Mouse (Mus musculus): ENCODE data around the gene Anxa2. TPM values are rescaled to one million over a fixed set of nuclear protein-coding genes. Genes with fewer than 3 reads are reported as not detected.

Anxa2 gene
- polyA plus RNA-seq, 1 experiment from 2014 or later = 82.2 TPM

- Histone ChIP-seq H3K36me3 (ENCODE audit: control insufficient read depth, insufficient read depth) (no peaks in the 10 kb centered on the region), H3K4me2 (ENCODE audit: low read length) (no peak overlapping the region), H3K9ac (replicated peaks; ENCODE audit: low read depth, low read length) (no peak overlapping the region), H3K9me3 (ENCODE audit: control insufficient read depth, low read length) (no peaks in the 10 kb centered on the region), H3K27me3 (replicated peaks; ENCODE audit: control insufficient read depth, insufficient read depth, low read length) (peaks cover 14% of the 10 kb centered on the region), H3K27ac (ENCODE audit: low read length) (no peak overlapping the region), H3K4me1 (replicated peaks; ENCODE audit: control insufficient read depth, insufficient read depth, low read length) (peaks cover 23% of the 10 kb centered on the region), H3K4me3 (replicated peaks; ENCODE audit: low read length) (no peak overlapping the region)
- no peak for ATAC-seq
- WGBS = 47% methylated on average over 14 of the region's 14 CpGs
Observed at GRCm38 (mm10) chr9:69457747-69458625, 4.6 kb downstream of the Anxa2 start.

DNA sequence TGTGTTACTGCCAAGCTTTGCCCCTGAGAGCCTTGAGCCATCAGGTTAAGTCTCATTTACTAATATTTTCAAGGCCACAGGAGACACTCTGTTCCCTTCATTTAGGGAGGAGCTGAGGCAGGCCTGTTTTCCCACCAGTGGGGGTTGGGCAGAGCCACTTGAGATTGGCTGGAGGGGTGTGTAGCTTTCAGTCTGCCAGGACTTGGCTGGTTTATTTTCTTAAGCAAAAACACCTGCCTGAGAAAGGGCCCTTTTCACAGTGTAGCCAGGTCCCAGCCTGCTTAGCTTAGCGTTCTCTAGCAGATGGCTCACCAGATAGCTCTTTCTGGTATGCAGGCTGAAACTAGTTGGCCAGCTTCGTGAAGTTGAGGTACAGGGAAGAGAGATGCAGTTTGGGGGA, 5.6 kb downstream of the Anxa2 start:
- Histone ChIP-seq H3K4me1 (replicated peaks; ENCODE audit: control insufficient read depth, insufficient read depth, low read length) (peaks cover 13% of the 10 kb centered on the region), H3K9ac (replicated peaks; ENCODE audit: low read depth, low read length) (no peak overlapping the region), H3K9me3 (ENCODE audit: control insufficient read depth, low read length) (no peaks in the 10 kb centered on the region), H3K27me3 (replicated peaks; ENCODE audit: control insufficient read depth, insufficient read depth, low read length) (peaks cover 14% of the 10 kb centered on the region), H3K27ac (ENCODE audit: low read length) (no peak overlapping the region), H3K4me3 (replicated peaks; ENCODE audit: low read length) (no peak overlapping the region), H3K36me3 (ENCODE audit: control insufficient read depth, insufficient read depth) (no peaks in the 10 kb centered on the region), H3K4me2 (ENCODE audit: low read length) (no peak overlapping the region)
- no peak for ATAC-seq
- WGBS = 59% methylated on average over 2 of the region's 2 CpGs

- ATAC-seq = no peak
- 87% methylated on average over 7 of the region's 7 CpGs for WGBS
- no peaks in the 10 kb centered on the region for H3K9me3 ChIP-seq (ENCODE audit: control insufficient read depth, low read length)
- H3K27ac ChIP-seq (ENCODE audit: low read length) = no peak overlapping the region
- peaks cover 8% of the 10 kb centered on the region; the same call in 1 of the 2 replicates for H3K4me1 ChIP-seq (replicated peaks; ENCODE audit: control insufficient read depth, insufficient read depth, low read length)
- no peak overlapping the region for H3K4me3 ChIP-seq (replicated peaks; ENCODE audit: low read length)
- H3K4me2 ChIP-seq (ENCODE audit: low read length) = no peak overlapping the region
- H3K36me3 ChIP-seq (ENCODE audit: control insufficient read depth, insufficient read depth) = no peaks in the 10 kb centered on the region
- H3K27me3 ChIP-seq (replicated peaks; ENCODE audit: control insufficient read depth, insufficient read depth, low read length) = peaks cover 8% of the 10 kb centered on the region
- no peak overlapping the region for H3K9ac ChIP-seq (replicated peaks; ENCODE audit: low read depth, low read length)
Observed at GRCm38 (mm10) chr9:69459876-69460275, 6.5 kb downstream of the Anxa2 start.

DNA sequence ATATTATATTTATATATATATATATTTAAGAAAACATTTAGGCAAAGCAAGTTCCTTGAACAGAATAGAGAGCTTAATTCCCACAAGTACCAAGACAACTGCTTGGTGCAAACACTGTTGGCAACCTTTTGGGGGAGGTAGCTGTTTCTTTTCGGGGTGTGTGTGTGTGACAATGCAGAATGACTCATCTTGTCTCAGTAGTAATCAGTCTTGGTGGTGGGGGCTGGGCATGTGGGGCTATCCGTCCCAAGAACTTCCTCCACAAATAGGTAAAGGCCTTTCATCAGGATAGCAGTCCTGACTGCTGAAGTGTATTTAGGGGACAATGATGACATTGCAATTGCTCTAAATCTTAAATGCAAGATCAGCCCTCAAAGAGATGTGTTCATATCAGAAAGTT, 9.6 kb downstream of the Anxa2 start:
- ATAC-seq = no peak
- H3K36me3 ChIP-seq (ENCODE audit: control insufficient read depth, insufficient read depth) = no peaks in the 10 kb centered on the region
- H3K27me3 ChIP-seq (replicated peaks; ENCODE audit: control insufficient read depth, insufficient read depth, low read length) = no peaks in the 10 kb centered on the region
- H3K4me2 ChIP-seq (ENCODE audit: low read length) = no peak overlapping the region
- no peak overlapping the region for H3K27ac ChIP-seq (ENCODE audit: low read length)
- WGBS = 83% methylated on average over 2 of the region's 2 CpGs
- H3K4me1 ChIP-seq (replicated peaks; ENCODE audit: control insufficient read depth, insufficient read depth, low read length) = 0 out of 2 replicates have a peak, but pooled peaks cover 5% of the 10 kb centered on the region
- H3K4me3 ChIP-seq (replicated peaks; ENCODE audit: low read length) = no peak overlapping the region
- H3K9ac ChIP-seq (replicated peaks; ENCODE audit: low read depth, low read length) = no peak overlapping the region
- no peaks in the 10 kb centered on the region for H3K9me3 ChIP-seq (ENCODE audit: control insufficient read depth, low read length)

DNA sequence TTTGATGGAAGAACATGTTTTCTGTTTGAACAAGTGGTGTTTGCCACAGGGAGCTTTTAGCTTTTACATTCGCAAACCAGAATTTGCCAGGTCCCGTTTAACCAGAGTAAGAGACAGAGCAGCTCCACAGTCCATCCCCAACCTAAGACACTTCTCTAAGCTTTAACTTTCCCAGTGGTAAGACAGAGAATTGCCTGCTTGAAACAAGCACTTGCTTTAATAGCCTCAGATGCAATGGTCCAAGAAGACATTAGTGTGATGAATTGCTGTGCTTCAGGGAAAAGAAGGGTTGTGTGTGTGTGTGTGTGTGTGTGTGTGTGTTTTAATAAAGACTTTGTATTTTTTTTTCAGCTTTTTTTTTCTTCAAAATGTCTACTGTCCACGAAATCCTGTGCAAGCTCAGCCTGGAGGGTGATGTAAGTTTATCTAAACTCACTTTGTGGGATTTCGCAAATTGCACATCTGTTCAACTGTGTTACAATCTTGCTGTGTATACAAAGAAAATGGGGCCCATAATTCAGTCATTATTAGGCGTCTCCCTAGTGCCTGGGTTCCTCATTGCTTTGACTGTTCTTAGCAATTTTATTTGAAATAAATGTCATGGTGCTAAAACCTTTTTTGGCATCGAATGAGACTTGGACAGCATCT, 10.8 kb downstream of the Anxa2 start:
- Histone ChIP-seq H3K27ac (ENCODE audit: low read length) (no peak overlapping the region), H3K9me3 (ENCODE audit: control insufficient read depth, low read length) (no peaks in the 10 kb centered on the region), H3K9ac (replicated peaks; ENCODE audit: low read depth, low read length) (no peak overlapping the region), H3K4me3 (replicated peaks; ENCODE audit: low read length) (no peak overlapping the region), H3K4me2 (ENCODE audit: low read length) (no peak overlapping the region), H3K27me3 (replicated peaks; ENCODE audit: control insufficient read depth, insufficient read depth, low read length) (no peaks in the 10 kb centered on the region), H3K36me3 (ENCODE audit: control insufficient read depth, insufficient read depth) (no peaks in the 10 kb centered on the region), H3K4me1 (replicated peaks; ENCODE audit: control insufficient read depth, insufficient read depth, low read length) (peaks cover 5% of the 10 kb centered on the region)
- 89% methylated on average over 6 of the region's 6 CpGs for WGBS
- no peak for ATAC-seq

GRCm38 (mm10) chr9:69466098-69466497, 12.7 kb downstream of the Anxa2 start:
- Histone ChIP-seq H3K27ac (ENCODE audit: low read length) (no peak overlapping the region), H3K4me3 (replicated peaks; ENCODE audit: low read length) (no peak overlapping the region), H3K27me3 (replicated peaks; ENCODE audit: control insufficient read depth, insufficient read depth, low read length) (no peaks in the 10 kb centered on the region), H3K4me1 (replicated peaks; ENCODE audit: control insufficient read depth, insufficient read depth, low read length) (peaks cover 15% of the 10 kb centered on the region), H3K9ac (replicated peaks; ENCODE audit: low read depth, low read length) (no peak overlapping the region), H3K36me3 (ENCODE audit: control insufficient read depth, insufficient read depth) (no peaks in the 10 kb centered on the region), H3K4me2 (ENCODE audit: low read length) (no peak overlapping the region), H3K9me3 (ENCODE audit: control insufficient read depth, low read length) (no peaks in the 10 kb centered on the region)
- WGBS = 79% methylated on average over 4 of the region's 4 CpGs
- no peak for ATAC-seq

GRCm38 (mm10) chr9:69467310-69467939, 14.0 kb downstream of the Anxa2 start:
- no peaks in the 10 kb centered on the region for H3K27me3 ChIP-seq (replicated peaks; ENCODE audit: control insufficient read depth, insufficient read depth, low read length)
- no peak overlapping the region for H3K4me3 ChIP-seq (replicated peaks; ENCODE audit: low read length)
- no peaks in the 10 kb centered on the region for H3K36me3 ChIP-seq (ENCODE audit: control insufficient read depth, insufficient read depth)
- ATAC-seq = no peak
- peaks cover 16% of the 10 kb centered on the region for H3K4me1 ChIP-seq (replicated peaks; ENCODE audit: control insufficient read depth, insufficient read depth, low read length)
- no peaks in the 10 kb centered on the region for H3K9me3 ChIP-seq (ENCODE audit: control insufficient read depth, low read length)
- WGBS = 65% methylated on average over 10 of the region's 10 CpGs
- no peak overlapping the region for H3K9ac ChIP-seq (replicated peaks; ENCODE audit: low read depth, low read length)
- no peak overlapping the region for H3K4me2 ChIP-seq (ENCODE audit: low read length)
- no peak overlapping the region for H3K27ac ChIP-seq (ENCODE audit: low read length)

- no peaks in the 10 kb centered on the region for H3K9me3 ChIP-seq (ENCODE audit: control insufficient read depth, low read length)
- no peak overlapping the region for H3K27ac ChIP-seq (ENCODE audit: low read length)
- no peak overlapping the region for H3K4me3 ChIP-seq (replicated peaks; ENCODE audit: low read length)
- H3K4me2 ChIP-seq (ENCODE audit: low read length) = no peak overlapping the region
- ATAC-seq = peak; percentile 50; the same call in 1 of the 2 replicates
- peaks cover 16% of the 10 kb centered on the region for H3K4me1 ChIP-seq (replicated peaks; ENCODE audit: control insufficient read depth, insufficient read depth, low read length)
- no peaks in the 10 kb centered on the region for H3K27me3 ChIP-seq (replicated peaks; ENCODE audit: control insufficient read depth, insufficient read depth, low read length)
- 3% methylated on average over 9 of the region's 9 CpGs for WGBS
- peak overlapping the region; percentile 15; the same call in 1 of the 2 replicates for H3K9ac ChIP-seq (replicated peaks; ENCODE audit: low read depth, low read length)
- no peaks in the 10 kb centered on the region for H3K36me3 ChIP-seq (ENCODE audit: control insufficient read depth, insufficient read depth)
Observed at GRCm38 (mm10) chr9:69468991-69469390, 15.6 kb downstream of the Anxa2 start.

DNA sequence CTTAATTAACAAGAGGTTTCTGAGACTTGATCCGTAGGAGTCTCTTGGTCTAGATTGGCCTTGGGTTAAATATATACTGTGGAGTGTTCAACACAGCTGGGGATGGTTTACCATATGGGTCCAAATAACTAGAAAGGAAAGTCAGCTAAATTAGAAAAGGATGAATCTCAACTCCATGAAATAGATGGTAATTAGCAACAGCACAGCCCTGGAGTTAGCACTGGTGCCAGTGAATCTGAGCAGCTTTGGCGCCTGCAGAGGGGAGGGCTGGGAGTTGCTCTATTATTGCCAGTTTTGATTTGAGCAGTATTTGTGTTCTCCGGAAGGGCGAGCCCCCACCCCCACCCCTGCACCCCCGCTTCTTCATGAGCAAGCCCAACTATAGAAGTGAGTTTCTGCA, 16.9 kb downstream of the Anxa2 start:
- no peaks in the 10 kb centered on the region for H3K9me3 ChIP-seq (ENCODE audit: control insufficient read depth, low read length)
- H3K4me3 ChIP-seq (replicated peaks; ENCODE audit: low read length) = no peak overlapping the region
- H3K27me3 ChIP-seq (replicated peaks; ENCODE audit: control insufficient read depth, insufficient read depth, low read length) = no peaks in the 10 kb centered on the region
- H3K4me1 ChIP-seq (replicated peaks; ENCODE audit: control insufficient read depth, insufficient read depth, low read length) = peaks cover 16% of the 10 kb centered on the region
- H3K9ac ChIP-seq (replicated peaks; ENCODE audit: low read depth, low read length) = no peak overlapping the region
- no peaks in the 10 kb centered on the region for H3K36me3 ChIP-seq (ENCODE audit: control insufficient read depth, insufficient read depth)
- H3K27ac ChIP-seq (ENCODE audit: low read length) = no peak overlapping the region
- no peak overlapping the region for H3K4me2 ChIP-seq (ENCODE audit: low read length)
- 0 out of 2 replicates have a peak, but pooled peaks have one; percentile 47 for ATAC-seq
- WGBS = 36% methylated on average over 5 of the region's 5 CpGs

Data from forebrain, embryonic 16.5 days (tissue).